Mouse (Mus musculus) heart, adult 18-20 months (tissue): Measurements from ENCODE around the gene Pglyrp3. TPM values are rescaled to one million over a fixed set of nuclear protein-coding genes. Genes with fewer than 3 reads are reported as not detected.
"Not testable (repeated sequence)": the region's sequence is repeated elsewhere in the genome, so short reads cannot be mapped to it uniquely, and the experiment has no call there.

Experiments used
- DNase-seq, 2 experiments: peaks; one replicate each; pipeline ENCODE4 v3.0.0; 2021 to 2022; ENCODE audit warnings: mixed read lengths in 1 of 2
- long read RNA-seq, 2 experiments: library from polyadenylated mRNA; stranded (forward); transcript quantifications; one replicate each; pipeline ENCODE4 v2.0.0; 2021
- microRNA-seq, 2 experiments: library from miRNA; unstranded; fragments of <30 nt; microRNA quantifications; one replicate each; pipeline ENCODE4 v1.2.0; 2022
- total RNA-seq, 2 experiments: library from RNA; stranded (reverse); gene quantifications; 2 replicates each; pipeline ENCODE4 v1.2.3; 2021

Pglyrp3 gene
- total RNA-seq, result not detected
- long read RNA-seq, experiment 1, result 0 reads
- long read RNA-seq, experiment 2, result 0 reads

DNA sequence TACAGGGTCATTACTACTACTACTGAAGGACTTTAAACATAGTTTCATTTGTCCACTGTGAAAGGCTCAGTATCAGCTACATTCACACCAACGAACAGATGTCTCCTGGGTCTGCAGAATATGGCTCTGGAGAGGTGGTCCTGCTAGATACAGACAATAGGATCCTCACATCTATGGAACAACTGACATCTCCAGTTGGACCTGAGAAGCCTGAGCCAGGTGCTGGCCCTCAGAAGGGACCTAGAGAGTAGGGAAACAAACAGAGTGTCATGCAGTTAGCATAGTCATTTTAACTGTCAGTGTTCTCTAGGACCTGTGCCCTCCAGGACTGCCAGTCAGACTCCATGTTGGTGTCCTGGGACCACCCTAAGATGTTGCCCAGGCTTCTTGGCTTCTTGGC lies at the start of gene Pglyrp3:
TSS of gene Pglyrp3 (plus strand) at position 301 of the 400 bp plus-strand sequence.
- DNase-seq, result no peak

DNA sequence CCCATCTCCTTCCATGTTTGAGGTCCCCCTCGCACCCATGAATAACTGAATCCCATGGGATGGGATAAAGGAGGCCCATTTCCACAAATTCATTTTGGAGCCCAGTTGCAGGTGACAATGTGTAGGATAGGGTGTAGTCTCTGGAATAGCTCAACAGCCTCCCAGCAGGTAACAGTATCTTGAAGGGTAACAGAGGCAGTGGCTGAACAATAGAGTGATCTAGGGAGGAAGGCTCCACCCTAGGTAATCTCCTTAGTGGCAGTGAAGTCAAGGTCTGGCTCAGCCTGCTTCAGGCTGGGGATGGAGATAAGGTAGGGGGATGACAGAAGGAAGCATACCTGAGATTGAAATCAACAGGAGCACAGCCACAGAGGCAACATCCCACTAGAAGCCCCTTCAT lies 3.4 kb upstream of the Pglyrp3 start:
- DNase-seq, result no peak

DNA sequence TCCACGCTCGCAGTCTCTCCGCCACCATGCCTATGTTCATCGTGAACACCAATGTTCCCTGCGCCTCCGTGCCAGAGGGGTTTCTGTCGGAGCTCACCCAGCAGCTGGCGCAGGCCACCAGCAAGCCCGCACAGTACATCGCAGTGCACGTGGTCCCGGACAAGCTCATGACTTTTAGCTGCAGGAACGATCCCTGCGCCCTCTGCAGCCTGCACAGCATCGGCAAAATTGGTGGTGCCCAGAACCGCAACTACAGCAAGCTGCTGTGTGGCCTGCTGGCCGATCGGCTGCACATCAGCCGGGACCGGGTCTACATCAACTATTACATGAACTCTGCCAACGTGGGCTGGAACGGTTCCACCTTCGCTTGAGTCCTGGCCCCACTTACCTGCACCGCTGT lies 10.2 kb downstream of the Pglyrp3 start:
- DNase-seq, result not testable (repeated sequence)

- DNase-seq, result no peak
Measured at GRCm38 (mm10) chr3:92033203-92033602, 18.8 kb downstream of the Pglyrp3 start.

DNA sequence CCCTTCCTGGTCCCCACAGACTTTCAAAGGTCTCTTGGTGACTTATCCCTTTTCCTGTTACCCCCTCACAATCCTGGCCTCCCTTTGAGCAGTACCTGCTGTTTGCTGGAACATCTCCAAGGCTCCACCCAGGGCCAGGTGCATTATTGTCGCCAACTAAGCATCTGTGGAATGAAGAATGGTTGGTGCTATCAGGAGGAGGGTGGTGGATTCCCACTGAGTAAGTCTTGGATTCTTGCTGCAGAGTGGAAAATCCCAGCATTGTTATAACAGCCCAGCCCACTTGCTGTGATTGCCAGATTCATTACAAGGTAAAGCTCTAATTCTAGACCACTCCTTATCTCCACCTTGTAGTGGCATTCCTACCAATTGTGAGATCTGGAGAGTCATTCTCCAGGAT lies 19.5 kb downstream of the Pglyrp3 start:
- DNase-seq, result no peak

- peak; percentile 4 to 41 for DNase-seq
Measured at GRCm38 (mm10) chr3:92050382-92051054, 36.1 kb downstream of the Pglyrp3 start.

DNA sequence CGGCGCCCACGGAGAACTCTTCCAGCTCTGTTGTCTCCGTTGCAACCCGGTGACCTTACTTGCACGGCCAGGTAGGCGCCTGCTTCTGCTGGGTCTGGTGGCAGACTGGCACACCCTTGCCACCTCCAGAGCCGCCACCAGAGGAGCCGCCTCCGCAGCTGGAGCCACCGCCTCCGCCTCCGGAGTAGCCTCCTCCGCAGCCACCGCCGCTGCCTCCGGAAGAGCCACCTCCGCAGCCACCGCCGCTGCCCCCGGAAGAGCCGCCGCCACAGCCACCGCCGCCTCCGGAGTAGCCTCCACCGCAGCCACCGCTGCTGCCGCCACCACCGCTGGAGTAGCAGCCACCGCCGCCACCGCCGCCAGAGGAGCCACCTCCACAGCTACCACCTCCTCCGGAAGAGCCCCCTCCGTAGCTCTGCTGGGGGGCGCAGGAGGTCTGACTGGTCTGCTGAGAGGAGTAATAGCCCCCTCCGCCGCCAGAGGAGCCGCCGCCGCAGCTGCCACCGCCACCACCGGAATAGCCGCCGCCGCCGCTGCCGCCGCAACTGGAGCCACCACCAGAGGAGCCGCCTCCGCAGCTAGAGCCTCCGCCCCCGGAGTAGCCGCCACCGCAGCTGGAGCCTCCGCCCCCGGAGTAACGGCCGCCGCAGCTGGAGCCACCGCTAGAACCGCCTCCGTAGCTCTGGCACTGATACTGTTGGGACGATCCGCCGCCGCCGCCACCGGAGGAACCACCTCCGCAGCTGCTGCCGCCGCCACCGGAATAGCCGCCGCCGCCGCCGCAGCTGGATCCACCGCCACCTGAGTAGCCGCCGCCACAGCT lies 66.3 kb downstream of the Pglyrp3 start:
- peak; percentile 75 to 80 for DNase-seq

Small RNA genes within 50 kb of the gene (microRNA-seq; reads per million reads assigned to microRNA genes)
- gene Gm23697 (0 reads per million in 2 experiments), gene Gm25145 (0 reads per million in 2 experiments)

Other genes with a start within 250 kb of the Pglyrp3 start
- gene Lor, start 68.6 kb downstream of the Pglyrp3 start, total RNA-seq, result under 1 TPM in 1 of 2 experiments, not detected in 1; 0.20 TPM
- gene Prr9, start 109.4 kb downstream of the Pglyrp3 start, total RNA-seq, result not detected
- not detected for gene Lelp1, start 128.2 kb downstream of the Pglyrp3 start, total RNA-seq
- gene Sprr2a1, start 201.2 kb downstream of the Pglyrp3 start, total RNA-seq, result not detected
- not detected for gene Sprr2a2, start 201.3 kb downstream of the Pglyrp3 start, total RNA-seq